Mouse (Mus musculus): ENCODE measurements around the gene Cbll1. TPM values are rescaled to one million over a fixed set of nuclear protein-coding genes. Genes with fewer than 3 reads are reported as not detected.
A peak's percentile ranks its signal among the peaks of the same experiment; 100 is the strongest.

Gene Cbll1
- polyA plus RNA-seq, 1 experiment = 8.6 TPM

DNA sequence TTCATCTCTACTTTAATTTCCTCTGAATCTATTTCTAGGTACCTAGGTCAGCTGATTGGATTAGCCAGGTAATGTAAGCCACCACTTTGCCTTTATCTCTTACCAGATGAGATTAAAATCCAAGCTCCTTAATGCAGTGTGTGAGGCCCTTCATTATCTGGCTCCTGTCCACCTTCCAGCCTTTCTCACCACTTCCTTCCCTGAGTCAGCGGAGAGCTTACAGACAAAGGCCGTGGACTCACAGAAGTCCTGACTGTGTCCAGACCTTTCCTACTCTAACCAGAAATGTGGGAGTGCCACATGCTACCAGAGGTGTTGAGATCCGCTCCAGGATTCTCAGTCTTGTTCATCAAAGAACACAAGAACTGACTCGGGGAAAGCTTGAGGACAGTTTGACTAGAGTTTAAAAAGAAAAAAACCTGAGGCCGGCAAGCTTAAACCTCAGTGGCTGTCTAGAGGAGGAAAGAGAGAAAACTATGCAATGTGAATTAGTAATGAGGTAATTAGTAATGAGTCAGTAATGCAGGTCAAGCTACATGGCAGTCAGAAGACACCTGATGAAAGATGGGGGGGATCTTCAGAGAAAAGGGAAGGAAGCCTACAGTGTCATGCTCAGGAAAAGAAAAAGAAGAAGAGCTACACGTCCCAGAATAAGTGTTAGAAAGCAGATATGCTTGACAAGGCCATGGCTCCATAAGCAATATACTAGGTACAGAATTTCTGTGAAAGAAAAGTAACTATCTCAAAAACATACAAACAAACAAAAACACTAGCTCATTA, 14.5 kb upstream of the Cbll1 start:
- Histone ChIP-seq H3K4me3 (ENCODE audit: extremely low read depth, insufficient read depth, insufficient read length) (no peak overlapping the region), H3K4me1 (ENCODE audit: control insufficient read depth, insufficient read depth, insufficient read length) (no peaks in the 10 kb centered on the region), H3K36me3 (ENCODE audit: control insufficient read depth, insufficient read depth, low read length) (no peaks in the 10 kb centered on the region), H3K27me3 (ENCODE audit: control insufficient read depth, insufficient read depth, low read length) (no peaks in the 10 kb centered on the region; the same call in 1 of the 2 replicates), H3K27ac (ENCODE audit: insufficient read depth, low read length) (no peak overlapping the region)
- DNase-seq (ENCODE audit: low read depth in 1 of 2, low spot score in 2 of 2) = no peak
- TF ChIP-seq POLR2A (IDR thresholded peaks at IDR 0.05; ENCODE audit: low read depth, low read length) (no peak), CTCF (IDR thresholded peaks at IDR 0.05; ENCODE audit: extremely low read depth, insufficient read depth, insufficient read length, insufficient replicate concordance) (no peak)
- 43% methylated on average over 6 of the region's 6 CpGs for WGBS

DNA sequence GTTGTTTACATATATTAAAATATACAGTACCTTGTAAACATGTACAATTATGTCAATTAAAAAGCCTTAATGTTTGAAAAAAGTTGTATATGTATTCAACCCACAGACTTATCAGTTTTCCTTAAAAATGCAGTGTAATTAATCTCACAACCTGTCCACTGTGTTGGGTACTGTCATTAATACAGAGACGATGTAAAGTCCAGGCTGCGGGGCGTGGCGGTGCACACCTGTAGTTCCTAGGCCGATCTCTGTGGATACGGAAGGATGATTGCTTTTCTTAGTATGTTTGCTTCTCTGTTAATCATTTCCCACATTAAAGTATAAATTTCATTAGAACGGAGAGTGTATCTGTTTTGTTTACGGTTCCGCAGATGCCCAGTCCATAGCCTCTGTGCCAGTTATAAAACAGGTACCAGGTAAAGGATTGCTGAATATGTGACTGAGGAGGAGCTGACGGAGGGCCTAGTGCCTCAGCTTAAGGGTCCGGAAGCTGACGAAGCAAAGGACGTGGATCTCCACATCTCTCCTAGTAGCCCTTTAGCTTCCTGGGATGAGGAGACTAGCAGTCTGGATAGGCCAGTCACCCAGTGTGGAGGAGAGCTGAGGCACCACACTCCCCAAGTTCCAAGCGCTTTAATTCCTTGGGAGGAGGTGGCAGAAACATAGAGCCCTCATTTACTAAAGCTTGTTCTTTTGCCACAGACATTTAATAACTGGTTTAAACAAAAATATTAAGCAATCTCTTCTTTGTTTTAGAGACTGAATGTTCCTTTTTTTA, 13.4 kb upstream of the Cbll1 start:
- 96% methylated on average over 14 of the region's 14 CpGs for WGBS
- no peak for DNase-seq (ENCODE audit: low read depth in 1 of 2, low spot score in 2 of 2)

GRCm38 (mm10) chr12:31511218-31511617, 11.8 kb upstream of the Cbll1 start:
- Histone ChIP-seq H3K27me3 (ENCODE audit: control insufficient read depth, insufficient read depth, low read length) (no peaks in the 10 kb centered on the region; the same call in 1 of the 2 replicates), H3K4me3 (ENCODE audit: extremely low read depth, insufficient read depth, insufficient read length) (no peak overlapping the region), H3K4me1 (ENCODE audit: control insufficient read depth, insufficient read depth, insufficient read length) (no peaks in the 10 kb centered on the region), H3K36me3 (ENCODE audit: control insufficient read depth, insufficient read depth, low read length) (no peaks in the 10 kb centered on the region), H3K27ac (ENCODE audit: insufficient read depth, low read length) (no peak overlapping the region)
- TF ChIP-seq CTCF (IDR thresholded peaks at IDR 0.05; ENCODE audit: extremely low read depth, insufficient read depth, insufficient read length, insufficient replicate concordance) (no peak), POLR2A (IDR thresholded peaks at IDR 0.05; ENCODE audit: low read depth, low read length) (no peak)
- WGBS = 66% methylated on average over 5 of the region's 5 CpGs
- no peak for DNase-seq (ENCODE audit: low read depth in 1 of 2, low spot score in 2 of 2)

More for the DNA sequence above, 13.4 kb upstream of the Cbll1 start:
- H3K27me3 ChIP-seq (ENCODE audit: control insufficient read depth, insufficient read depth, low read length) = no peaks in the 10 kb centered on the region; the same call in 1 of the 2 replicates
- no peaks in the 10 kb centered on the region for H3K4me1 ChIP-seq (ENCODE audit: control insufficient read depth, insufficient read depth, insufficient read length)
- H3K4me3 ChIP-seq (ENCODE audit: extremely low read depth, insufficient read depth, insufficient read length) = no peak overlapping the region
- TF ChIP-seq CTCF (IDR thresholded peaks at IDR 0.05; ENCODE audit: extremely low read depth, insufficient read depth, insufficient read length, insufficient replicate concordance) (no peak), POLR2A (IDR thresholded peaks at IDR 0.05; ENCODE audit: low read depth, low read length) (no peak)
- H3K36me3 ChIP-seq (ENCODE audit: control insufficient read depth, insufficient read depth, low read length) = no peaks in the 10 kb centered on the region
- H3K27ac ChIP-seq (ENCODE audit: insufficient read depth, low read length) = no peak overlapping the region

DNA sequence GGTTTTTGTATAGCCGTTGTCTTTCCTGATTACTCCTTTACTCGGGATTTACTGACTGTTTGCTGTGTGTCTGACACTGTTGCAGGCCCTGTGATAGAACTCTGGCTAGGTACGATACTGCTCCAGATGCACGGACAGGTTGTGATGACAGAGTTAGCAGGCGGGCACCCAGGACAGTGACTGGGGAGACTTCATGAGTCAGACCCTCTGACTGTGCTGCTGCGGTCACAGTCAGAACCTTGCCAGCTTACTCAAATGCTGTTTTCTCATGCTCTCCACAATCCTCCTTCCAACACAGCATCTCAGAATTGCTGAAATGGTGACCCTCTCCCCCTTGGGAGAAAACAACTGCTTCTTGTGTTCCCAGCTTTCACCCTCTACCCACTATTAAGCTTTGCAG, 9.1 kb upstream of the Cbll1 start:
- Histone ChIP-seq H3K27me3 (ENCODE audit: control insufficient read depth, insufficient read depth, low read length) (no peaks in the 10 kb centered on the region; the same call in 1 of the 2 replicates), H3K4me3 (ENCODE audit: extremely low read depth, insufficient read depth, insufficient read length) (no peak overlapping the region), H3K36me3 (ENCODE audit: control insufficient read depth, insufficient read depth, low read length) (no peaks in the 10 kb centered on the region), H3K27ac (ENCODE audit: insufficient read depth, low read length) (no peak overlapping the region), H3K4me1 (ENCODE audit: control insufficient read depth, insufficient read depth, insufficient read length) (no peaks in the 10 kb centered on the region)
- 90% methylated on average over 6 of the region's 6 CpGs for WGBS
- TF ChIP-seq POLR2A (IDR thresholded peaks at IDR 0.05; ENCODE audit: low read depth, low read length) = no peak
- TF ChIP-seq CTCF (IDR thresholded peaks at IDR 0.05; ENCODE audit: extremely low read depth, insufficient read depth, insufficient read length, insufficient replicate concordance) = no peak
- DNase-seq (ENCODE audit: low read depth in 1 of 2, low spot score in 2 of 2) = no peak

GRCm38 (mm10) chr12:31507718-31508364, 8.4 kb upstream of the Cbll1 start:
- H3K27ac ChIP-seq (ENCODE audit: insufficient read depth, low read length) = no peak overlapping the region
- WGBS = 42% methylated on average over 6 of the region's 6 CpGs
- TF ChIP-seq CTCF (IDR thresholded peaks at IDR 0.05; ENCODE audit: extremely low read depth, insufficient read depth, insufficient read length, insufficient replicate concordance) (no peak), POLR2A (IDR thresholded peaks at IDR 0.05; ENCODE audit: low read depth, low read length) (no peak)
- no peak overlapping the region for H3K4me3 ChIP-seq (ENCODE audit: extremely low read depth, insufficient read depth, insufficient read length)
- no peaks in the 10 kb centered on the region for H3K36me3 ChIP-seq (ENCODE audit: control insufficient read depth, insufficient read depth, low read length)
- no peaks in the 10 kb centered on the region; the same call in 1 of the 2 replicates for H3K27me3 ChIP-seq (ENCODE audit: control insufficient read depth, insufficient read depth, low read length)
- no peaks in the 10 kb centered on the region for H3K4me1 ChIP-seq (ENCODE audit: control insufficient read depth, insufficient read depth, insufficient read length)
- peak in 1 of 2 experiments; percentile 4 for DNase-seq (ENCODE audit: low read depth in 1 of 2, low spot score in 2 of 2)

GRCm38 (mm10) chr12:31503211-31503610, 3.8 kb upstream of the Cbll1 start:
- H3K4me3 ChIP-seq (ENCODE audit: extremely low read depth, insufficient read depth, insufficient read length) = no peak overlapping the region
- H3K27ac ChIP-seq (ENCODE audit: insufficient read depth, low read length) = no peak overlapping the region
- no peaks in the 10 kb centered on the region for H3K27me3 ChIP-seq (ENCODE audit: control insufficient read depth, insufficient read depth, low read length)
- no peak for DNase-seq (ENCODE audit: low read depth in 1 of 2, low spot score in 2 of 2)
- no peaks in the 10 kb centered on the region for H3K36me3 ChIP-seq (ENCODE audit: control insufficient read depth, insufficient read depth, low read length)
- peaks cover 8% of the 10 kb centered on the region for H3K4me1 ChIP-seq (ENCODE audit: control insufficient read depth, insufficient read depth, insufficient read length)
- TF ChIP-seq CTCF (IDR thresholded peaks at IDR 0.05; ENCODE audit: extremely low read depth, insufficient read depth, insufficient read length, insufficient replicate concordance) = no peak
- TF ChIP-seq POLR2A (IDR thresholded peaks at IDR 0.05; ENCODE audit: low read depth, low read length) = no peak

Measured in spleen, adult 2 months (tissue).